Mouse (Mus musculus) intestine, embryonic 14.5 days (tissue): ENCODE data around the gene Klhl22. TPM values are rescaled to one million over a fixed set of nuclear protein-coding genes. Genes with fewer than 3 reads are reported as not detected.

Experiments used
- ATAC-seq: fragments of 200-750 bp; cut with Nextera tagmentation; replicated peaks from 2 replicates; pipeline ENCODE4 v1.8.0; 2017; ENCODE audit warnings: low read depth, moderate number of reproducible peaks, moderate TSS enrichment, moderate library complexity; ENCODE audit not compliant: low FRiP score, low TSS enrichment
- DNase-seq: peaks from one replicate; pipeline ENCODE4 v3.0.0-alpha.2; 2018; ENCODE audit warnings: low spot score
- H3K27ac ChIP-seq: fragments of 300-500 bp; sonication (generic); 2 replicates; pipeline ENCODE4 v1.5.1; 2014; ENCODE audit warnings: low read depth, mild to moderate bottlenecking, control low read depth
- H3K27me3 ChIP-seq: fragments of 300-500 bp; sonication (generic); replicated peaks from 2 replicates; pipeline ENCODE4 v1.6.1; 2014; ENCODE audit warnings: low read length, control low read depth; ENCODE audit not compliant: control insufficient read depth, insufficient read depth
- H3K36me3 ChIP-seq: fragments of 300-500 bp; sonication (generic); 2 replicates; pipeline ENCODE4 v1.6.1; 2014; ENCODE audit warnings: low read length, control low read depth; ENCODE audit not compliant: control insufficient read depth, insufficient read depth
- H3K4me1 ChIP-seq: fragments of 300-500 bp; sonication (generic); replicated peaks from 2 replicates; pipeline ENCODE4 v1.6.1; 2014; ENCODE audit warnings: low read length, control low read depth, mixed read lengths; ENCODE audit not compliant: control insufficient read depth, insufficient read depth
- H3K4me2 ChIP-seq: fragments of 300-500 bp; sonication (generic); 2 replicates; pipeline ENCODE4 v1.6.1; 2014; ENCODE audit warnings: low read length
- H3K4me3 ChIP-seq: fragments of 300-500 bp; sonication (generic); 2 replicates; pipeline ENCODE4 v1.5.1; 2014; ENCODE audit warnings: low read depth, low read length, control low read depth, mixed read lengths
- H3K9ac ChIP-seq: fragments of 300-500 bp; sonication (generic); 2 replicates; pipeline ENCODE4 v1.6.1; 2014; ENCODE audit warnings: mild to moderate bottlenecking, low read length
- H3K9me3 ChIP-seq: fragments of 300-500 bp; sonication (generic); 2 replicates; pipeline ENCODE4 v1.6.1; 2016; ENCODE audit warnings: low read length, control low read depth; ENCODE audit not compliant: control insufficient read depth
- WGBS: fragments of 180-500 bp; shearing (Covaris S2); extraction: QIAGEN DNeasy Blood & Tissue Kit; methylation state at CpG from one replicate; pipeline ENCODE4 v1.1.7; 2014; 5-methylcytosine and 5-hydroxymethylcytosine counted together
- polyA plus RNA-seq: library from polyadenylated mRNA; unstranded; fragments of >200 nt; fragmentation: Nextera tagmentation; extraction: Ambion mirVana; gene quantifications from 2 replicates; pipeline ENCODE4 v1.2.1, GENCODE M21; 2014

The Klhl22 gene
- polyA plus RNA-seq, 1 experiment from 2014 or later = 66.5 TPM

GRCm38 (mm10) chr16:17802456-17802838 lies 43.0 kb downstream of the Klhl22 start:
- WGBS = 30% methylated on average over 18 of the region's 18 CpGs
- H3K36me3 ChIP-seq = peaks cover 9% of the 10 kb centered on the region; the same call in 1 of the 2 replicates
- H3K4me1 ChIP-seq = peaks cover 67% of the 10 kb centered on the region
- ATAC-seq = no peak
- H3K9ac ChIP-seq = no peak overlapping the region
- peak overlapping the region; percentile 22 for H3K4me3 ChIP-seq
- H3K4me2 ChIP-seq = peak overlapping the region; percentile 45
- peaks cover 63% of the 10 kb centered on the region for H3K27me3 ChIP-seq
- H3K9me3 ChIP-seq = no peaks in the 10 kb centered on the region
- H3K27ac ChIP-seq = no peak overlapping the region
- peak; percentile 70 for DNase-seq

GRCm38 (mm10) chr16:17802839-17803674 lies 43.6 kb downstream of the Klhl22 start:
- 19% methylated on average over 83 of the region's 83 CpGs for WGBS
- Histone ChIP-seq H3K9me3 (no peaks in the 10 kb centered on the region), H3K4me3 (peak overlapping the region; percentile 22), H3K27me3 (peaks cover 63% of the 10 kb centered on the region), H3K9ac (peak overlapping the region; percentile 27; the same call in 1 of the 2 replicates), H3K36me3 (peaks cover 11% of the 10 kb centered on the region; the same call in 1 of the 2 replicates), H3K4me1 (peaks cover 72% of the 10 kb centered on the region), H3K27ac (no peak overlapping the region), H3K4me2 (peak overlapping the region; percentile 45)
- ATAC-seq = no peak
- DNase-seq = peak; percentile 75

GRCm38 (mm10) chr16:17803675-17804448 lies 44.4 kb downstream of the Klhl22 start:
- no peak overlapping the region for H3K27ac ChIP-seq
- H3K27me3 ChIP-seq = peaks cover 63% of the 10 kb centered on the region
- DNase-seq (peak; percentile 75), ATAC-seq (no peak)
- H3K9ac ChIP-seq = no peak overlapping the region
- H3K9me3 ChIP-seq = no peaks in the 10 kb centered on the region
- peaks cover 72% of the 10 kb centered on the region for H3K4me1 ChIP-seq
- H3K4me3 ChIP-seq = peak overlapping the region; percentile 20
- H3K4me2 ChIP-seq = peak overlapping the region; percentile 46
- 43% methylated on average over 33 of the region's 33 CpGs for WGBS
- H3K36me3 ChIP-seq = peaks cover 14% of the 10 kb centered on the region; the same call in 1 of the 2 replicates

GRCm38 (mm10) chr16:17804449-17804912 lies 45.1 kb downstream of the Klhl22 start:
- DNase-seq (peak; percentile 85), ATAC-seq (peak; percentile 13; the same call in 1 of the 2 replicates)
- peak overlapping the region; percentile 46 for H3K4me2 ChIP-seq
- peak overlapping the region; percentile 20 for H3K4me3 ChIP-seq
- H3K36me3 ChIP-seq = peaks cover 14% of the 10 kb centered on the region; the same call in 1 of the 2 replicates
- WGBS = 13% methylated on average over 33 of the region's 33 CpGs
- H3K27me3 ChIP-seq = peaks cover 57% of the 10 kb centered on the region
- H3K9ac ChIP-seq = no peak overlapping the region
- H3K9me3 ChIP-seq = no peaks in the 10 kb centered on the region
- no peak overlapping the region for H3K27ac ChIP-seq
- peaks cover 72% of the 10 kb centered on the region for H3K4me1 ChIP-seq

GRCm38 (mm10) chr16:17804982-17805381 lies 45.6 kb downstream of the Klhl22 start:
- no peak for DNase-seq
- Histone ChIP-seq H3K4me2 (no peak overlapping the region; the same call in 1 of the 2 replicates), H3K27me3 (peaks cover 52% of the 10 kb centered on the region), H3K4me3 (no peak overlapping the region), H3K9me3 (no peaks in the 10 kb centered on the region), H3K36me3 (peaks cover 14% of the 10 kb centered on the region; the same call in 1 of the 2 replicates), H3K9ac (no peak overlapping the region), H3K27ac (no peak overlapping the region), H3K4me1 (peaks cover 72% of the 10 kb centered on the region)
- whole genome bisulfite sequencing = 29% methylated on average over 7 of the region's 7 CpGs
- ATAC-seq = no peak

DNA sequence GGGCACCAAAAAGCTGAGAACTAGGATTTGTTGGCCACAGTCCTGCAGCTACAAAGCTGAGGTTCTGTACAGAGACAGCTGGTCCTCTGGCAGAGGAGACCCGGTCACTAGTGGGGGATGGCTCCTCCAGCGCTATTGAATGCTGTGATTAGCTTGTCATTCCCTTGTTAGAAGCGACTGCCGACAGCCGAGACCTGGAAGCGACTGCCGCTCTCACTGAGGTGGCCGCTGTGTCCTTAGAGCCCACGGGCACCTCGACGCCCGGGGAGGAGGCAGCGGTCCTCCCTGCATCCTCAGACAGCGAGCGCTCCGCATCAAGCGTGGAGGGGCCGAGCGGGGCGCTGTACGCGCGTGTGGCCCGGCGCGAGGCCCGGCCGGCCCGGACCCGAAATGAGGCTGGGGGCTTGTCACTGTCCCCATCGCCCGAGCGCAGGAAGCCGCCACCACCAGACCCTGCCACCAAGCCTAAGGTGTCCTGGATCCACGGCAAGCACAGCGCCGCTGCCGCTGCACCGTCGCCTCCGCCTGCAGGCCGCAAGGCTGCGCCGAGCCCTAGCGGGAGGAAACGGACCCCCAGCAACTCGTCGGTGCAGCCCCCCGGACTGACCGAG lies 47.3 kb downstream of the Klhl22 start:
- Histone ChIP-seq H3K36me3 (peaks cover 14% of the 10 kb centered on the region; the same call in 1 of the 2 replicates), H3K4me1 (peaks cover 64% of the 10 kb centered on the region), H3K4me3 (peak overlapping the region; percentile 31), H3K4me2 (peak overlapping the region; percentile 65), H3K9ac (peak overlapping the region; percentile 42), H3K27ac (peak overlapping the region; percentile 36; the same call in 1 of the 2 replicates), H3K9me3 (no peaks in the 10 kb centered on the region), H3K27me3 (peaks cover 43% of the 10 kb centered on the region)
- DNase-seq (peak; percentile 81), ATAC-seq (no peak)
- WGBS = 14% methylated on average over 48 of the region's 50 CpGs

GRCm38 (mm10) chr16:17807192-17808009 lies 48.0 kb downstream of the Klhl22 start:
- Histone ChIP-seq H3K9me3 (no peaks in the 10 kb centered on the region), H3K4me2 (peak overlapping the region; percentile 65), H3K4me1 (peaks cover 57% of the 10 kb centered on the region), H3K27me3 (peaks cover 36% of the 10 kb centered on the region), H3K4me3 (peak overlapping the region; percentile 31), H3K36me3 (peaks cover 14% of the 10 kb centered on the region; the same call in 1 of the 2 replicates), H3K9ac (peak overlapping the region; percentile 42), H3K27ac (peak overlapping the region; percentile 36; the same call in 1 of the 2 replicates)
- peak; percentile 90 for DNase-seq
- peak; percentile 55 for ATAC-seq
- WGBS = 8% methylated on average over 72 of the region's 73 CpGs
